Mouse (Mus musculus) neural tube, embryonic 15.5 days (tissue): ENCODE measurements around the gene Tbxas1. TPM values are rescaled to one million over a fixed set of nuclear protein-coding genes. Genes with fewer than 3 reads are reported as not detected.

Experiments
- ATAC-seq: fragments of 200-750 bp; cut with Nextera tagmentation; 2 replicates; pipeline ENCODE4 v1.8.0; 2017; ENCODE audit warnings: mild to moderate bottlenecking, moderate TSS enrichment, moderate library complexity; ENCODE audit not compliant: low FRiP score
- H3K27ac ChIP-seq: fragments of 300-500 bp; sonication (generic); replicated peaks from 2 replicates; pipeline ENCODE4 v1.5.1; 2015; ENCODE audit warnings: mild to moderate bottlenecking, inconsistent platforms
- H3K27me3 ChIP-seq: fragments of 300-500 bp; sonication (generic); replicated peaks from 2 replicates; pipeline ENCODE4 v1.6.1; 2015; ENCODE audit warnings: inconsistent platforms
- H3K36me3 ChIP-seq: fragments of 300-500 bp; sonication (generic); 2 replicates; pipeline ENCODE4 v1.6.1; 2015; ENCODE audit warnings: inconsistent platforms
- H3K4me1 ChIP-seq: fragments of 300-500 bp; sonication (generic); 2 replicates; pipeline ENCODE4 v1.6.1; 2015; ENCODE audit warnings: inconsistent platforms
- H3K4me2 ChIP-seq: fragments of 300-500 bp; sonication (generic); 2 replicates; pipeline ENCODE4 v1.6.1; 2015; ENCODE audit warnings: inconsistent platforms, mild to moderate bottlenecking, moderate library complexity
- H3K4me3 ChIP-seq: fragments of 300-500 bp; sonication (generic); replicated peaks from 2 replicates; pipeline ENCODE4 v1.5.1; 2015; ENCODE audit warnings: mild to moderate bottlenecking, inconsistent platforms
- H3K9ac ChIP-seq: fragments of 300-500 bp; sonication (generic); replicated peaks from 2 replicates; pipeline ENCODE4 v1.6.1; 2015; ENCODE audit warnings: mild to moderate bottlenecking, inconsistent platforms
- H3K9me3 ChIP-seq: fragments of 300-500 bp; sonication (generic); replicated peaks from 2 replicates; pipeline ENCODE4 v1.6.1; 2016; ENCODE audit warnings: inconsistent platforms
- WGBS: fragments of 180-500 bp; shearing (Covaris S2); methylation state at CpG from one replicate; pipeline ENCODE4 v1.1.7; 2015; ENCODE audit warnings: mixed read lengths; 5-methylcytosine and 5-hydroxymethylcytosine counted together
- polyA plus RNA-seq: library from polyadenylated mRNA; unstranded; fragments of >200 nt; fragmentation: Nextera tagmentation; extraction: Ambion mirVana; gene quantifications from 2 replicates; pipeline ENCODE4 v1.2.1, GENCODE M21; 2015

Gene Tbxas1
- polyA plus RNA-seq, 1 experiment from 2014 or later = 2.4 TPM

DNA sequence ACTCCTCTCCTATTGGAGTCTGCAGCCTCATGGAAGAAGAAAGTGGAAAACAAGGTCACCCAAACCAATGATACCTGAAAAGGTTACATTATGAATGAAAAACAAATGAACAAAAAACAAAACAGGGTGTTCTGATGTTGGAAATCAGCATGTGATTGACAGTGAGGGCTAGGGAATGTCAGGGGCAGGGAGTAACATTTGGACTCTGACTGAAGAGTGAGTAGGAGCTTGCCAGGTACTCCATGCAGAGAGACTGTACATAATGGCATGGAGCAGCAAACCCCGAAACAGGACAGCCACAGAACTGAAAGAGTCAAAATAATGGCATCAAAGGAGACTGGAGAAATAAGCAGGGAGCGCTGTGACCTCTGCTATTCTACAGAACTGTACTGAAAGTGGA, 14.9 kb upstream of the Tbxas1 start:
- Histone ChIP-seq H3K9ac (no peak overlapping the region), H3K4me3 (no peak overlapping the region), H3K4me2 (no peak overlapping the region), H3K27ac (no peak overlapping the region), H3K4me1 (peaks cover 45% of the 10 kb centered on the region), H3K9me3 (no peaks in the 10 kb centered on the region), H3K36me3 (no peaks in the 10 kb centered on the region), H3K27me3 (no peaks in the 10 kb centered on the region)
- no peak for ATAC-seq
- WGBS = 87% methylated on average over 2 of the region's 2 CpGs

- Histone ChIP-seq H3K27me3 (no peaks in the 10 kb centered on the region), H3K4me1 (peaks cover 60% of the 10 kb centered on the region)
- WGBS = 71% methylated on average over 3 of the region's 3 CpGs
Measured at GRCm38 (mm10) chr6:38863595-38863994, 11.6 kb upstream of the Tbxas1 start.

GRCm38 (mm10) chr6:38865805-38866204, 9.4 kb upstream of the Tbxas1 start:
- Histone ChIP-seq H3K9me3 (no peaks in the 10 kb centered on the region), H3K4me3 (no peak overlapping the region), H3K4me2 (no peak overlapping the region), H3K4me1 (peaks cover 58% of the 10 kb centered on the region), H3K27ac (no peak overlapping the region), H3K9ac (no peak overlapping the region), H3K36me3 (no peaks in the 10 kb centered on the region), H3K27me3 (no peaks in the 10 kb centered on the region)
- no peak for ATAC-seq

More at GRCm38 (mm10) chr6:38863595-38863994, 11.6 kb upstream of the Tbxas1 start:
- H3K9ac ChIP-seq = no peak overlapping the region
- H3K4me3 ChIP-seq = no peak overlapping the region
- no peak overlapping the region for H3K4me2 ChIP-seq
- no peaks in the 10 kb centered on the region for H3K9me3 ChIP-seq
- no peaks in the 10 kb centered on the region for H3K36me3 ChIP-seq
- no peak overlapping the region for H3K27ac ChIP-seq
- no peak for ATAC-seq

DNA sequence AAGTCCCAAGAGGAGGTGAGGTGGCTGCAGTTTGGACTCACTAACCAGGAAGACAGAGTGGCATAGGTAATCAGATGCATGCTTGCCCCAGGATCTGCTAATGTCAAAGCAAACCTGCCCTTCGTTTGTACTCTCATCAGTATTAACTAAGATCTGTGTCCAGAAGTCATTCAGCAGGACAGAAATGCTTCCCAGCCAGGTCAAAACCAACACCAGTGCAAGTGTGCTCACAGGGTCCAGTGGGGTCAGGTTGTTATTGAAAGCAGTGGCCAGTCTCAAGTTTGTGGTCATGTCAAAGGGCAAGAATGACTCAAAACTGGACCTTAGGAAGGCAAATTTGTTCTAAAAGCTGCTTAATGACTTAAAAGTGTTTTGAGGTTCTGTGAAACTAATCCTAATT, 8.8 kb upstream of the Tbxas1 start:
- Histone ChIP-seq H3K4me3 (no peak overlapping the region), H3K4me1 (peaks cover 61% of the 10 kb centered on the region), H3K36me3 (no peaks in the 10 kb centered on the region), H3K27me3 (no peaks in the 10 kb centered on the region), H3K9ac (no peak overlapping the region), H3K4me2 (no peak overlapping the region), H3K27ac (no peak overlapping the region), H3K9me3 (no peaks in the 10 kb centered on the region)
- no peak for ATAC-seq
- 79% methylated on average over 1 of the region's 1 CpGs for WGBS

DNA sequence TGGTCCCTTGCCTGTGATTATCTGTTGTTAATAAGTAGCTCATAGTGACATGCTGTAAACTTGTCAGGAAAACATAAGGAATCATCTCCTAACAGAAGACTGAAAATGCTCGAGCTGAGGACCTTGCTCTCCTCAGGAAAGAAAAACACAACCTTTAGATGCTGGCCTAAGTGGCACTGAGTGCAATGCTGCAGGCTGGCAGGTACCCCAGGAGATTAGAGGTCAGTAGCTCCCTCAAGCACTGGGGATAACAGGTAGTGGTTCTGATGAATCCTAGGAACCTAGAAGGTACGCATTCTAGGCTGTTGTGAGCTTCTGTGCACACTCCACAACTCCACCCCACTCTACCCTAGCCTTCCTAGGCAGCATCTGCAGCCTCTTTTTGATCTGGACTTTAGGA, 8.4 kb upstream of the Tbxas1 start:
- H3K27me3 ChIP-seq = no peaks in the 10 kb centered on the region
- ATAC-seq = no peak
- no peak overlapping the region for H3K4me3 ChIP-seq
- no peak overlapping the region for H3K4me2 ChIP-seq
- 71% methylated on average over 2 of the region's 2 CpGs for WGBS
- no peaks in the 10 kb centered on the region for H3K9me3 ChIP-seq
- no peak overlapping the region for H3K9ac ChIP-seq
- H3K27ac ChIP-seq = no peak overlapping the region
- peaks cover 65% of the 10 kb centered on the region for H3K4me1 ChIP-seq
- no peaks in the 10 kb centered on the region for H3K36me3 ChIP-seq

GRCm38 (mm10) chr6:38867291-38867690, 7.9 kb upstream of the Tbxas1 start:
- no peaks in the 10 kb centered on the region for H3K9me3 ChIP-seq
- no peak for ATAC-seq
- H3K4me2 ChIP-seq = no peak overlapping the region
- no peak overlapping the region for H3K4me3 ChIP-seq
- 43% methylated on average over 1 of the region's 1 CpGs for WGBS
- H3K4me1 ChIP-seq = peaks cover 70% of the 10 kb centered on the region
- H3K36me3 ChIP-seq = no peaks in the 10 kb centered on the region
- 0 out of 2 replicates have a peak overlapping the region, but pooled peaks have one; percentile 3 for H3K27ac ChIP-seq
- no peak overlapping the region for H3K9ac ChIP-seq
- no peaks in the 10 kb centered on the region for H3K27me3 ChIP-seq

DNA sequence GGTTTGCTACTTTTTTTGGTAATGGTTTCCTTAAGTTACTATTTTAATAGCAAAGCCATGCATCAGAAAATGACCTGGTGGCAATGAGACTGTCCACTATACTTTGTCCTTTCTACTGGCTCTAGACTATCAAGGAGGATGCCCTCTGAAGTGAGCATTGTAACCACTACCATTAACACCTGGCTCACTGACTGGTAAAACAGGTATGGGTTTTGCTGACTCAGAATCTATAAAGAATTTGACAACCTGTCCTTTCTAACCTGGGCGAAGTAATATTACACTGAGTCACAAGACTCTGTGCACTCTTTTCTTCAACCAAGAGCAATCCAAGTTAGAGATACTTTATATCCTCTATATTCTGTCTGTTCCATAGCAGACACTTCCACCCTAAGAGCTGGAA, 6.2 kb upstream of the Tbxas1 start:
- no peaks in the 10 kb centered on the region for H3K36me3 ChIP-seq

GRCm38 (mm10) chr6:38870070-38870469, 5.1 kb upstream of the Tbxas1 start:
- no peaks in the 10 kb centered on the region for H3K36me3 ChIP-seq
- no peak overlapping the region for H3K9ac ChIP-seq
- H3K27me3 ChIP-seq = no peaks in the 10 kb centered on the region
- ATAC-seq = no peak
- 14% methylated on average over 2 of the region's 2 CpGs for WGBS
- H3K27ac ChIP-seq = no peak overlapping the region
- H3K4me3 ChIP-seq = no peak overlapping the region
- no peaks in the 10 kb centered on the region for H3K9me3 ChIP-seq
- H3K4me2 ChIP-seq = no peak overlapping the region
- H3K4me1 ChIP-seq = peaks cover 77% of the 10 kb centered on the region

More for the DNA sequence above, 6.2 kb upstream of the Tbxas1 start:
- no peak overlapping the region for H3K4me3 ChIP-seq
- H3K27ac ChIP-seq = no peak overlapping the region
- no peak overlapping the region for H3K4me2 ChIP-seq
- ATAC-seq = no peak
- H3K4me1 ChIP-seq = peaks cover 83% of the 10 kb centered on the region
- H3K9me3 ChIP-seq = no peaks in the 10 kb centered on the region
- no peaks in the 10 kb centered on the region for H3K27me3 ChIP-seq
- no peak overlapping the region for H3K9ac ChIP-seq
- WGBS = 95% methylated on average over 1 of the region's 1 CpGs

GRCm38 (mm10) chr6:38871051-38871450, 4.2 kb upstream of the Tbxas1 start:
- Histone ChIP-seq H3K27me3 (no peaks in the 10 kb centered on the region), H3K9me3 (no peaks in the 10 kb centered on the region), H3K36me3 (no peaks in the 10 kb centered on the region), H3K4me2 (peak overlapping the region; percentile 29), H3K4me3 (no peak overlapping the region), H3K9ac (no peak overlapping the region), H3K4me1 (peaks cover 67% of the 10 kb centered on the region), H3K27ac (no peak overlapping the region)
- WGBS = 16% methylated on average over 7 of the region's 7 CpGs
- ATAC-seq = no peak

- Histone ChIP-seq H3K27me3 (no peaks in the 10 kb centered on the region), H3K4me1 (peaks cover 54% of the 10 kb centered on the region), H3K36me3 (no peaks in the 10 kb centered on the region), H3K27ac (peak overlapping the region; percentile 96; the same call in 1 of the 2 replicates), H3K9me3 (no peaks in the 10 kb centered on the region), H3K4me3 (peak overlapping the region; percentile 75), H3K9ac (peak overlapping the region; percentile 98), H3K4me2 (peak overlapping the region; percentile 69)
- 56% methylated on average over 1 of the region's 1 CpGs for WGBS
- no peak for ATAC-seq
Measured at GRCm38 (mm10) chr6:38873316-38873715, 1.9 kb upstream of the Tbxas1 start.

GRCm38 (mm10) chr6:38874035-38874434, 1.2 kb upstream of the Tbxas1 start:
- 1% methylated on average over 8 of the region's 8 CpGs for WGBS
- peaks cover 50% of the 10 kb centered on the region for H3K4me1 ChIP-seq
- no peak for ATAC-seq

DNA sequence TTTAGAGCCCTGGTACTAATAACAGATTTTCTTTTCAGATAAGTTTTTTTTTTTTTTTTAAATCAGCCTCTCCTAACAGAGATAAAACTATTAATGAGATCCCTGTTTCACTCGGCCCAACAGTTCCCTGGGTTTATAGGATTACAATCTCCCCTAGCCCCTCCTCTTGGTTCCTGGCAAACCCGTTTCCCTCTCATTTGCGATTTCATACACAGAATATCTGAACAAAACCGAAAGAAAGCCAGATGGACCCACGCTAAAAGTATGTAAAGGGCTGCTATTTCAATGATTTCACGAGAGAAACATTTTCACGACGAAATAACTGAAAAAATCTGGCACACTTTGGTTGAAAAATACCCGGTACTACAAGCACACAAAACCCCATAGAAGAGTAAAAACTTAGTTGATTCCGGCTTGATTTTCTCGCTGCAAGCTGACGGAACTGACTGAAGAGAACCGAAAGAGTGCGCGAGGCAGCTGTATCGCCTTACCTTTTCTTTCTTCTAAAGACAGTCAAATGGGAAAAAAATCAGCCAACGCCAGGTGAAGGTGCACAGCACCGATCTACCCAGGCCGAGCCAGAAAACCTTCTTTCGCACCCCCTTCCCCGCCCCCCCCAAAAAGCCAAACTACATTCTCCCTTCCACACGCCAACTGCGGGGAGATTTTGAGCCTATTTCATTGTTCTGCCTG, 493 bp upstream of the Tbxas1 start:
- no peaks in the 10 kb centered on the region for H3K27me3 ChIP-seq
- peaks cover 45% of the 10 kb centered on the region for H3K4me1 ChIP-seq
- under 1% methylated on average over 23 of the region's 23 CpGs for WGBS
- no peaks in the 10 kb centered on the region for H3K9me3 ChIP-seq
- peak overlapping the region; percentile 75 for H3K4me3 ChIP-seq
- H3K36me3 ChIP-seq = no peaks in the 10 kb centered on the region
- H3K27ac ChIP-seq = peak overlapping the region; percentile 96
- no peak for ATAC-seq
- H3K9ac ChIP-seq = peak overlapping the region; percentile 98
- peak overlapping the region; percentile 69 for H3K4me2 ChIP-seq

More at GRCm38 (mm10) chr6:38874035-38874434, 1.2 kb upstream of the Tbxas1 start:
- Histone ChIP-seq H3K9me3 (no peaks in the 10 kb centered on the region), H3K36me3 (no peaks in the 10 kb centered on the region), H3K27ac (peak overlapping the region; percentile 96), H3K9ac (peak overlapping the region; percentile 98), H3K4me2 (peak overlapping the region; percentile 69), H3K4me3 (peak overlapping the region; percentile 75), H3K27me3 (no peaks in the 10 kb centered on the region)
